Mouse (Mus musculus) G1E (cell line): ENCODE measurements around the gene Pitpna.

Source experiments
- CTCF ChIP-seq: IDR thresholded peaks from 2 replicates; pipeline ENCODE4 v1.5.1; 2012; ENCODE audit warnings: low read depth, low read length, inconsistent platforms, mixed read lengths
- GATA1 ChIP-seq: IDR thresholded peaks from 2 replicates; pipeline ENCODE4 v1.6.1; 2012; ENCODE audit warnings: borderline replicate concordance, low read length, inconsistent platforms, mixed read lengths
- POLR2AphosphoS5 ChIP-seq: IDR thresholded peaks from 2 replicates; pipeline ENCODE4 v1.6.1; 2012; ENCODE audit warnings: low read depth, low read length, inconsistent platforms; ENCODE audit not compliant: insufficient replicate concordance
- TAL1 ChIP-seq: conservative IDR thresholded peaks from 2 replicates; pipeline ENCODE4 v1.6.1; 2012; ENCODE audit warnings: low read depth, low read length, inconsistent platforms, mixed read lengths

DNA sequence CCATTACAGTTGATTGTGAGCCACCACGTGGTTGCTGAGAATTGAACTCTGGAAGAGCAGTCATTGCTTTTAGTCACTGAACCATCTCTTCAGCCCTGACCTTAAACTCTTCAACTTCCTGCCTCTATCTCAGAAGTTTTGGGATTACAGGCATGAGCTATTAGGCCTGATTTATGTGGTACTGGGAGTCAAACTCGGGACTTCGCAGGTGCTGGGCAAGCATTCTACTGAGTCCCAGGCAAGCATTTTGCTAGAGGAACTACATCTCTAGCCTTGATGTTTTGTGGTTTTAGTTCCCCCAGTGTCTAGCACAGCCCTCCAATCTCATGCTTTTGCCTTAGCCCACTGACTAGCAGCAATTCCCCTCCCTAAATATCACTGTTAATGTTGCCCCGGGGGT lies 2.8 kb upstream of the Pitpna start:
- TF ChIP-seq CTCF = no peak
- no peak for TF ChIP-seq GATA1
- no peak for TF ChIP-seq TAL1
- no peak for TF ChIP-seq POLR2AphosphoS5
